Mouse (Mus musculus): ENCODE results near the gene Efna5.

Efna5 gene

GRCm38 (mm10) chr17:62613232-62613631, 267.9 kb downstream of the Efna5 start:
- no peak for DNase-seq (ENCODE audit: low spot score in 2 of 2)

GRCm38 (mm10) chr17:62608145-62608544, 273.0 kb downstream of the Efna5 start:
- DNase-seq (ENCODE audit: low spot score in 2 of 2) = no peak

- no peak for DNase-seq (ENCODE audit: low spot score in 2 of 2)
These were observed 273.7 kb downstream of the Efna5 start for GRCm38 (mm10) chr17:62607304-62607914.

GRCm38 (mm10) chr17:62606681-62607080, 274.4 kb downstream of the Efna5 start:
- DNase-seq (ENCODE audit: low spot score in 2 of 2) = no peak

GRCm38 (mm10) chr17:62604309-62604708, 276.8 kb downstream of the Efna5 start:
- DNase-seq (ENCODE audit: low spot score in 2 of 2) = no peak

GRCm38 (mm10) chr17:62603604-62604003, 277.5 kb downstream of the Efna5 start:
- DNase-seq (ENCODE audit: low spot score in 2 of 2) = no peak

- DNase-seq (ENCODE audit: low spot score in 2 of 2) = no peak
These were observed 282.2 kb downstream of the Efna5 start for GRCm38 (mm10) chr17:62598716-62599490.

- DNase-seq (ENCODE audit: low spot score in 2 of 2) = no peak
These were observed 288.6 kb downstream of the Efna5 start for GRCm38 (mm10) chr17:62592436-62593074.

GRCm38 (mm10) chr17:62591581-62592435, 289.3 kb downstream of the Efna5 start:
- DNase-seq (ENCODE audit: low spot score in 2 of 2) = no peak

GRCm38 (mm10) chr17:62590685-62591460, 290.2 kb downstream of the Efna5 start:
- no peak for DNase-seq (ENCODE audit: low spot score in 2 of 2)

GRCm38 (mm10) chr17:62580127-62580526, 301.0 kb downstream of the Efna5 start:
- DNase-seq (ENCODE audit: low spot score in 2 of 2) = no peak

GRCm38 (mm10) chr17:62579618-62580017, 301.5 kb downstream of the Efna5 start:
- DNase-seq (ENCODE audit: low spot score in 2 of 2) = no peak

GRCm38 (mm10) chr17:62574499-62575265, 306.4 kb downstream of the Efna5 start:
- DNase-seq (ENCODE audit: low spot score in 2 of 2) = no peak

- DNase-seq (ENCODE audit: low spot score in 2 of 2) = no peak
These were observed 311.0 kb downstream of the Efna5 start for GRCm38 (mm10) chr17:62570101-62570500.

- no peak for DNase-seq (ENCODE audit: low spot score in 2 of 2)
These were observed 313.1 kb downstream of the Efna5 start for GRCm38 (mm10) chr17:62568019-62568418.

- no peak for DNase-seq (ENCODE audit: low spot score in 2 of 2)
These were observed 315.5 kb downstream of the Efna5 start for GRCm38 (mm10) chr17:62565632-62566031.

- DNase-seq (ENCODE audit: low spot score in 2 of 2) = no peak
These were observed 318.7 kb downstream of the Efna5 start for GRCm38 (mm10) chr17:62562439-62562838.

GRCm38 (mm10) chr17:62557215-62557614, 323.9 kb downstream of the Efna5 start:
- no peak for DNase-seq (ENCODE audit: low spot score in 2 of 2)

Measured in spleen, postnatal 36 days (tissue).